Mouse (Mus musculus): ENCODE results near the gene Krt19.

- TF ChIP-seq MAFK (IDR thresholded peaks at IDR 0.05; ENCODE audit: borderline replicate concordance, low read depth, low read length), result no peak
- TF ChIP-seq ZNF384 (IDR thresholded peaks at IDR 0.05; ENCODE audit: low read depth, low read length), result no peak
- TF ChIP-seq ZC3H11A (IDR thresholded peaks at IDR 0.05; ENCODE audit: low read depth, low read length), result no peak
- TF ChIP-seq POLR2A (IDR thresholded peaks at IDR 0.05; ENCODE audit: control insufficient read depth in 1 of 2, insufficient read depth in 1 of 2, low read depth in 1 of 2, low read length in 2 of 2, poor library complexity in 1 of 2), result no peak
- no peak for TF ChIP-seq MYC (IDR thresholded peaks at IDR 0.05; ENCODE audit: low read depth, low read length)
- no peak for TF ChIP-seq CTCF (IDR thresholded peaks at IDR 0.05 in 2 of 3, conservative IDR thresholded peaks at IDR 0.05 in 1 of 3; ENCODE audit: control insufficient read depth in 1 of 3, insufficient read depth in 1 of 3, low read depth in 2 of 3, low read length in 3 of 3, poor library complexity in 1 of 3, severe bottlenecking in 1 of 3)
- TF ChIP-seq EP300 (IDR thresholded peaks at IDR 0.05; ENCODE audit: low read depth in 1 of 2, low read length in 2 of 2), result no peak
- TF ChIP-seq ELF1 (IDR thresholded peaks at IDR 0.05; ENCODE audit: low read depth, low read length), result no peak
- no peak for TF ChIP-seq SIN3A (IDR thresholded peaks at IDR 0.05; ENCODE audit: low read length)
Observed at GRCm38 (mm10) chr11:100147566-100148353, 705 bp downstream of the Krt19 start.
